Comparison of ENCODE assay signal across 15 mouse cellular contexts in the genomic region with DNA sequence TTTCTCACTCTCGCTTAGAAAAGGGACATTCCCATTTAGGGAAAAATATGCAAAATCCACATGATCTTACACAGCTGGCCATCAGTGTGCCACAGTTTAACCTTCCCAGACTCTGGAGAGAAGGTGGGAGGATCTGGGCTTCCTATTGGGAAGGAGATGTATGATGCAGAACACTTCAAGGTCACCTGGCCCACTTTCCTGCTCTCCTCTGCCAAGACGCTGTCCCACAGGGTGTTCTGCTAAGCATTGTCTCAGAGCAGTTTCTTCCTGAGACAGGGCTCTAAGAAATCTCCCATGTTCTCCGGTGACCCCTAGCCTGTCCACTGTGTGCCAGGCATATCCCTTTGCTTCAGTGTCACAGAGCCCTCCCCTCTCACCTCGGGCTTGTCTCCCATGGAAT.
"Had no signal": no experiment of that assay in that cellular context is flagged by ENCODE, and none has a peak within 500 bp of the region (broad histone marks: within the 10 kb centered on the region; RNA-seq: fewer than 3 reads in every experiment).

No protein-coding gene starts in this region.

- H3K9me3 ChIP-seq: kidney, embryonic 15.5 days; liver, embryonic 13.5 days; midbrain, embryonic 12.5 days; midbrain, embryonic 15.5 days; neural tube, embryonic 12.5 days; neural tube, embryonic 15.5 days had no signal

- H3K27ac ChIP-seq: kidney, embryonic 15.5 days; liver, embryonic 13.5 days; macrophage; midbrain, embryonic 12.5 days; midbrain, embryonic 15.5 days; neural tube, embryonic 12.5 days; neural tube, embryonic 15.5 days had no signal

- H3K9ac ChIP-seq: kidney, embryonic 15.5 days; liver, embryonic 13.5 days; midbrain, embryonic 12.5 days; midbrain, embryonic 15.5 days; neural tube, embryonic 12.5 days; neural tube, embryonic 15.5 days had no signal

- H3K4me3 ChIP-seq: kidney, embryonic 15.5 days; liver, embryonic 13.5 days; midbrain, embryonic 12.5 days; midbrain, embryonic 15.5 days; neural tube, embryonic 12.5 days; neural tube, embryonic 15.5 days had no signal

- H3K4me1 ChIP-seq: kidney, embryonic 15.5 days; liver, embryonic 13.5 days; midbrain, embryonic 12.5 days; midbrain, embryonic 15.5 days; neural tube, embryonic 12.5 days had no signal

- DNase-seq: kidney, adult 8-10 months; kidney, postnatal 14 days; kidney, postnatal 4 days; liver, embryonic 13.5 days; lung, adult 2 months; retina, postnatal 1 day; right cerebral cortex, postnatal 25 days; spleen, adult 18-20 months; thymus, postnatal 36 days had no signal

- H3K27me3 ChIP-seq: kidney, embryonic 15.5 days; liver, embryonic 13.5 days; midbrain, embryonic 12.5 days; midbrain, embryonic 15.5 days; neural tube, embryonic 12.5 days; neural tube, embryonic 15.5 days had no signal

- H3K4me2 ChIP-seq: kidney, embryonic 15.5 days; liver, embryonic 13.5 days; midbrain, embryonic 12.5 days; midbrain, embryonic 15.5 days; neural tube, embryonic 12.5 days; neural tube, embryonic 15.5 days had no signal

- ATAC-seq: midbrain, embryonic 15.5 days had no signal
